Mouse (Mus musculus): ENCODE results near the gene Retreg3. TPM values are rescaled to one million over a fixed set of nuclear protein-coding genes. Genes with fewer than 3 reads are reported as not detected.
A peak's percentile ranks its signal among the peaks of the same experiment; 100 is the strongest.

The Retreg3 gene
- polyA plus RNA-seq, 2 experiments, result 11.3 to 53.6 TPM

DNA sequence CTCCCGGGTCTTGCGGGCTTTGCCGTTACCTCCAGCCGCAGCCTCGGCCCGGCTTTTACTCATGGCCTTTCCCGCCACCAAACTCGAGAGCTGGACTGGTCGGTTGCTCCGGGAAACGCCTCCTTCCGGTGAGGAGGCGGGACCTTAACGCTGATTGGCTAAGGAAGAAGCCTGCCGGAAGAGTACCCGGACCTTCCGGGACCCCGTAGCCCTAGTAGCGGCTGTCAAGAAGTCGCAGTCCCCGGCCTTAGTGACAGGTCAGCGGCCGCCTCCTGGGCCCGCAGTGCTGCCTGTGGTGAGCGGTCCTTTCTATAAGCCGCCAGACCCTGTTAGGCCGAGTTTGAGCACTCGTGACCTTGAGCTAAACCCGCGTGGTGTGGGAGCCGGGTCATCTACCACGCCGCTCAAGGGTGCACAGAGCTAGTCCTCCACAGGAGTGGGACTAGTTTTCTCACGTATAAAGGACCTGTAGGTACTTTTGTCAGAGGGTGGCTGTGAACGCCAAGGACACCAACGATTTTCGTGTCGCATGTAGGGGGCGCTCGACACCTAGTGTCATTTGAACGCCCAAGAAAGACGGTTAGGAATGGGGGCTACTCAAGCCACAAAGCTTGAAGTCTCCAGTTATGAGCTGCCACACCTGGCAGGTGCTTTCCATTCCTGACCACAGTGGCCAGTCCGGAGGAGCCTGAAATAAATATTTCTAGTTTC lies 24.2 kb downstream of the Retreg3 start, which contains the start of gene Psmc3ip:
Gene Psmc3ip, minus strand, starts transcription at position 123 of the 711 bp plus-strand sequence.
- ATAC-seq (ENCODE audit: low FRiP score, low read depth) (peak; percentile 97), DNase-seq (ENCODE audit: low spot score) (peak; percentile 97)
- Histone ChIP-seq H3K4me1 (ENCODE audit: control insufficient read depth, insufficient read depth, low read length) (peaks cover 6% of the 10 kb centered on the region; the same call in 1 of the 2 replicates), H3K27me3 (ENCODE audit: control insufficient read depth, insufficient read depth, low read length) (no peaks in the 10 kb centered on the region), H3K4me2 (replicated peaks; ENCODE audit: low read depth, low read length, severe bottlenecking) (peak within 1 kb of the TSS; percentile 94), H3K36me3 (ENCODE audit: control insufficient read depth, insufficient read depth, low read length) (peaks cover 72% of the 10 kb centered on the region), H3K27ac (replicated peaks; ENCODE audit: low read depth, low read length) (no peak within 1 kb of the TSS; the same call in 1 of the 2 replicates), H3K9me3 (ENCODE audit: control insufficient read depth, low read length) (no peaks in the 10 kb centered on the region), H3K9ac (ENCODE audit: low read depth, low read length, severe bottlenecking) (peak within 1 kb of the TSS; percentile 66), H3K4me3 (replicated peaks; ENCODE audit: low read length) (peak within 1 kb of the TSS; percentile 75)
- peak; percentile 55; the same call in 1 of the 2 replicates for TF ChIP-seq POLR2A (IDR thresholded peaks at IDR 0.05; ENCODE audit: borderline replicate concordance, extremely low read depth, insufficient read depth, insufficient read length)
- WGBS, result under 1% methylated on average over 43 of the region's 43 CpGs

DNA sequence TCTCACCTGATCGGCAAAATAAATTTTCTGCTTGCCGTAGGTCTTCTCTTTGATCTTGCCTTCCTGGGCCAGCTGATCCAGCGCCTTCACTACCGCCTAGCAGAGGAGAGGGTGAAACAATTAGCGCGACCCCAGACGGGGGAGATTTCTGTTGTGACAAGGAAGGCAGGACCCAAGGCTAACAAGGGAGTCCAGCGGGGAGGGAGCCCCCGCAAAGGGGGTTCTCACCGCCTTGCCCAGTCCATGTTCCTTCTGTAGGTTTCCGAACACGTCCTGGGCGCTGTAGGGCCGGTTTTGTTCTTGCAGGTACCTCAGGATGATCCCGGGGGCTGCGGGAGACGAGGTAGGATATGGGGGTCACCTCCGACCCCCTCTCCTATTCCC lies 24.8 kb downstream of the Retreg3 start:
- ATAC-seq (ENCODE audit: low FRiP score, low read depth) (peak; percentile 23; the same call in 1 of the 2 replicates), DNase-seq (ENCODE audit: low spot score) (no peak)
- TF ChIP-seq POLR2A (IDR thresholded peaks at IDR 0.05; ENCODE audit: borderline replicate concordance, extremely low read depth, insufficient read depth, insufficient read length), result no peak
- H3K4me3 ChIP-seq (replicated peaks; ENCODE audit: low read length), result peak overlapping the region; percentile 75
- peak overlapping the region; percentile 94 for H3K4me2 ChIP-seq (replicated peaks; ENCODE audit: low read depth, low read length, severe bottlenecking)
- peak overlapping the region; percentile 66 for H3K9ac ChIP-seq (ENCODE audit: low read depth, low read length, severe bottlenecking)
- H3K27ac ChIP-seq (replicated peaks; ENCODE audit: low read depth, low read length), result no peak overlapping the region
- H3K27me3 ChIP-seq (ENCODE audit: control insufficient read depth, insufficient read depth, low read length), result no peaks in the 10 kb centered on the region
- no peaks in the 10 kb centered on the region for H3K9me3 ChIP-seq (ENCODE audit: control insufficient read depth, low read length)
- WGBS, result under 1% methylated on average over 15 of the region's 18 CpGs
- peaks cover 6% of the 10 kb centered on the region; the same call in 1 of the 2 replicates for H3K4me1 ChIP-seq (ENCODE audit: control insufficient read depth, insufficient read depth, low read length)
- peaks cover 72% of the 10 kb centered on the region for H3K36me3 ChIP-seq (ENCODE audit: control insufficient read depth, insufficient read depth, low read length)

DNA sequence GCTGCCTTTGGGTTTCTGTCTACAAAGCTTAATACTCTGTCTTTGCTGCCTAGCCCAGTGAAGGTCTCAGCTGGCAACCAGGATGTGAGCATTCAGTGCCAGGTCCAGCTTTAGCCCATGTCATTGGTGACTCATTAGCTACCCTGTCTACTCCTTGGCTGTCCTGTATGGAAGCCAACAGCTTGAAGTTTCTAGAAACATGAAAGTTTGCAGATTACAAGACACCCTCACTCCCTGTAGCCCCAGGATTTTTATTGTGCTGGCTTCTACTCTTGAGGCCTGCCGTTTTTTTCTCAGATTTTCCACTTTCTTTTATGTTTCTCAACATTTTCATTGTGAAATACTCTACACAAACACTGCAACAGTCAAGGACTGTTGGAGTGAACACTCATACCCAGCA lies 29.8 kb downstream of the Retreg3 start:
- no peaks in the 10 kb centered on the region for H3K27me3 ChIP-seq (ENCODE audit: control insufficient read depth, insufficient read depth, low read length)
- no peak overlapping the region for H3K9ac ChIP-seq (ENCODE audit: low read depth, low read length, severe bottlenecking)
- no peaks in the 10 kb centered on the region for H3K9me3 ChIP-seq (ENCODE audit: control insufficient read depth, low read length)
- DNase-seq (ENCODE audit: low spot score) (no peak), ATAC-seq (ENCODE audit: low FRiP score, low read depth) (no peak)
- no peak overlapping the region for H3K27ac ChIP-seq (replicated peaks; ENCODE audit: low read depth, low read length)
- no peak overlapping the region for H3K4me2 ChIP-seq (replicated peaks; ENCODE audit: low read depth, low read length, severe bottlenecking)
- no peak overlapping the region for H3K4me3 ChIP-seq (replicated peaks; ENCODE audit: low read length)
- peaks cover 60% of the 10 kb centered on the region for H3K36me3 ChIP-seq (ENCODE audit: control insufficient read depth, insufficient read depth, low read length)
- TF ChIP-seq POLR2A (IDR thresholded peaks at IDR 0.05; ENCODE audit: borderline replicate concordance, extremely low read depth, insufficient read depth, insufficient read length), result no peak
- H3K4me1 ChIP-seq (ENCODE audit: control insufficient read depth, insufficient read depth, low read length), result peaks cover 23% of the 10 kb centered on the region
- 91% methylated on average over 1 of the region's 1 CpGs for WGBS

DNA sequence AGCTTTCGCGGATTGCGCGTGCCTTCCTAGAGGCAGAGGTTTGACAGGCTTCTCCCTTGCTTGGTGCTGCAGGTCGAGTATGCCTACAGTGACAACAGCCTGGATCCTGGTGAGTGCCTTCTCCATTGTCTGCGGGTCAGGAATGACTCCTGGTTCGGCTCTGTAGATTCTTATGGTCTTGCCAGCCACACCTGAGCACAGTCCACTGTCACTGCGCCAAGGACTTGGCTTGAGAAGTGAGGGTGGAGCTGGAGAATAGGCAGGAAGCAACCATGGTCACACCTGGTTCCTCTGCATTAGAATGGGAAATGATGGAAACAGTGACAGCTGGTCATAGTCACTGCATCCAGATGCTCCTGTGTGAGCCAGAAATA lies 32.0 kb downstream of the Retreg3 start:
- no peak for DNase-seq (ENCODE audit: low spot score)
- no peak for TF ChIP-seq POLR2A (IDR thresholded peaks at IDR 0.05; ENCODE audit: borderline replicate concordance, extremely low read depth, insufficient read depth, insufficient read length)
- no peaks in the 10 kb centered on the region for H3K9me3 ChIP-seq (ENCODE audit: control insufficient read depth, low read length)
- H3K4me1 ChIP-seq (ENCODE audit: control insufficient read depth, insufficient read depth, low read length), result peaks cover 25% of the 10 kb centered on the region
- ATAC-seq (ENCODE audit: low FRiP score, low read depth), result no peak
- H3K9ac ChIP-seq (ENCODE audit: low read depth, low read length, severe bottlenecking), result peak overlapping the region; percentile 78
- H3K4me3 ChIP-seq (replicated peaks; ENCODE audit: low read length), result peak overlapping the region; percentile 77
- no peaks in the 10 kb centered on the region for H3K27me3 ChIP-seq (ENCODE audit: control insufficient read depth, insufficient read depth, low read length)
- 7% methylated on average over 5 of the region's 8 CpGs for WGBS
- peak overlapping the region; percentile 63; the same call in 1 of the 2 replicates for H3K27ac ChIP-seq (replicated peaks; ENCODE audit: low read depth, low read length)
- H3K36me3 ChIP-seq (ENCODE audit: control insufficient read depth, insufficient read depth, low read length), result peaks cover 51% of the 10 kb centered on the region
- H3K4me2 ChIP-seq (replicated peaks; ENCODE audit: low read depth, low read length, severe bottlenecking), result peak overlapping the region; percentile 85

DNA sequence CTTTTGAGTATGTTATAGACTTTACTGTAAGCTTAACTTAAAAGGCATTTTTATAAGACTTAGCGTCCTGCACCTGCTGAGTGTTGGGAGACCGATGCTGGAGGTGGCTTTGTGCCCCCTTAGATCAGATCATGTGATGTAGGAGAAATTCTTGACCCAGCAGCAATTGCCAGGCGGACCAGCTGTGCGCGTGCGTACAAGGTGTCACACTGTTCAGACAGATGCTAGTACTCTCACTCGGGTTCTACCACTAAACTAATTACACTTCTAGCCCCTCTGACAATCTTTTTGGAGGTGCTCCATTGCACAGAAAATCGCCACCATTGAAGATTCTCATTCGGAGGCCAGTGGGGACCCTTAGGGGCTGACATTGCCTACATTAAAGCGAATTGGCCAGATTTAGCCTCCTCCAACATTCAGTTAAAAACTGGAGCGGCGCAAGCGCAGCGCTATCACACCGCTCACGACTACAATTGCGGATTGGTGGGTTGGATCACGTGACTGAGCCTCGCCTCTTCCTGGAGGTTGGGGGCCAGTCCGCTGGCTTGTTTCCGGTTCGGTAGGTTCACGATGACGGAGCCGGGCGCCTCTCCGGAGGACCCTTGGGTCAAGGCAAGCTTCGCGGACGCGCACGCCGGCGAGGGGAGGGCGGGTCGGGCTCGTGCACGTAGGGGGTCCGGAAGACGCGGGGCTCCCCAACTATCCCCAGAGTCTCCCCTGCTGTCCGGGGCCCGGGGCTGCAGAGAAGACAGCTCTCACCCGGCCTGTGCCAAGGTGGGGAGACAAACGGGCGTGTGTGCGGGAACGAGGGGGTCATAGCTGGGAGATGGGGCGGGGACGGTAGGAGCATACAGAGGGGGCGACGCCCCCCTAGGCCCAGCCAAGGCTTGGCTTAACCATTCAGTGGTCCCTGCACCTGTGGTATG lies 32.7 kb downstream of the Retreg3 start, which contains the start of gene Mlx:
Gene Mlx, plus strand, starts transcription at position 522 of the 926 bp plus-strand sequence.
- ATAC-seq (ENCODE audit: low FRiP score, low read depth), result peak; percentile 89
- H3K4me3 ChIP-seq (replicated peaks; ENCODE audit: low read length), result peak within 1 kb of the TSS; percentile 77
- H3K9me3 ChIP-seq (ENCODE audit: control insufficient read depth, low read length), result no peaks in the 10 kb centered on the region
- H3K36me3 ChIP-seq (ENCODE audit: control insufficient read depth, insufficient read depth, low read length), result peaks cover 44% of the 10 kb centered on the region
- H3K27me3 ChIP-seq (ENCODE audit: control insufficient read depth, insufficient read depth, low read length), result no peaks in the 10 kb centered on the region
- WGBS, result under 1% methylated on average over 51 of the region's 52 CpGs
- DNase-seq (ENCODE audit: low spot score), result peak; percentile 96
- H3K9ac ChIP-seq (ENCODE audit: low read depth, low read length, severe bottlenecking), result peak within 1 kb of the TSS; percentile 78
- peak within 1 kb of the TSS; percentile 63; the same call in 1 of the 2 replicates for H3K27ac ChIP-seq (replicated peaks; ENCODE audit: low read depth, low read length)
- no peak for TF ChIP-seq POLR2A (IDR thresholded peaks at IDR 0.05; ENCODE audit: borderline replicate concordance, extremely low read depth, insufficient read depth, insufficient read length)
- H3K4me2 ChIP-seq (replicated peaks; ENCODE audit: low read depth, low read length, severe bottlenecking), result peak within 1 kb of the TSS; percentile 85
- H3K4me1 ChIP-seq (ENCODE audit: control insufficient read depth, insufficient read depth, low read length), result peaks cover 25% of the 10 kb centered on the region

All from limb, embryonic 14.5 days (tissue).